Mouse (Mus musculus) spleen, postnatal 0 days (tissue): ENCODE results near the gene Tbc1d22b. TPM values are rescaled to one million over a fixed set of nuclear protein-coding genes. Genes with fewer than 3 reads are reported as not detected.

Experiments
- polyA plus RNA-seq: library from polyadenylated mRNA; unstranded; fragments of >200 nt; fragmentation: Nextera tagmentation; extraction: Ambion mirVana; gene quantifications from 2 replicates; pipeline ENCODE4 v1.2.1, GENCODE M21; 2015

Tbc1d22b gene
- 3.4 and 3.8 TPM in 2 replicates for polyA plus RNA-seq

GRCm38 (mm10) chr17:29549543-29550428 is at the start of gene Tbc1d22b, which contains the start of gene Gm17657:
TSS of gene Tbc1d22b (plus strand) at chr17:29549785.
TSS of gene Gm17657 (minus strand) at chr17:29549638.

DNA sequence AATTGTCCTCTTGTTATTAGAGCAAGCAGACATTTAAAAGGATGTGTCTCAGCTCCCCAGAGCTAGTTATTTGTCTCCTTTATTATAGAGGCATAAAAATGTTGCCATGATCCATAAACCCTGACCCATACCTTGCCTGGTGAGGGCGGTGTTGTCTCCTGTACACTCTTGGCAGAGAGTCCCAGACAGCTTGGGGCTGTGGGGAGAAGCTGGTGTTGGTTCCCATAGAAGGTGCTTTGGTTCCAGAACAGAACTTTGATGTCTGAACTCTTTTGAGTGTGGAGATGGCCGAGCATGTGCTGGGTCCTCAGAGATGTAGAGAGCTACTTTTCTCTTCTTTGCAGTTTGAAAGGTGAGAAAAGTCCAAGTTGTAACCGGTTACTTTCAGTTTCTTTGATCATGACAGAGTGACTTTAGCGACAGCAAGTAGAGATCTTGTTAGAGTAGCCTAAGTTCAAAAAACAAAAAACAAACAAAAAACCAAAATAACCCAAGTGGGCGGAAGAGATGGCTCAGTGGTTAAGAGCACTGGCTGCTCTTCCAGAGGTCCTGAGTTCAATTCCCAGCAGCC is 2.7 kb downstream of the Tbc1d22b start, which contains the start of gene Tmem217:
TSS of gene Tmem217 (minus strand) at position 224 of the 571 bp plus-strand sequence.

DNA sequence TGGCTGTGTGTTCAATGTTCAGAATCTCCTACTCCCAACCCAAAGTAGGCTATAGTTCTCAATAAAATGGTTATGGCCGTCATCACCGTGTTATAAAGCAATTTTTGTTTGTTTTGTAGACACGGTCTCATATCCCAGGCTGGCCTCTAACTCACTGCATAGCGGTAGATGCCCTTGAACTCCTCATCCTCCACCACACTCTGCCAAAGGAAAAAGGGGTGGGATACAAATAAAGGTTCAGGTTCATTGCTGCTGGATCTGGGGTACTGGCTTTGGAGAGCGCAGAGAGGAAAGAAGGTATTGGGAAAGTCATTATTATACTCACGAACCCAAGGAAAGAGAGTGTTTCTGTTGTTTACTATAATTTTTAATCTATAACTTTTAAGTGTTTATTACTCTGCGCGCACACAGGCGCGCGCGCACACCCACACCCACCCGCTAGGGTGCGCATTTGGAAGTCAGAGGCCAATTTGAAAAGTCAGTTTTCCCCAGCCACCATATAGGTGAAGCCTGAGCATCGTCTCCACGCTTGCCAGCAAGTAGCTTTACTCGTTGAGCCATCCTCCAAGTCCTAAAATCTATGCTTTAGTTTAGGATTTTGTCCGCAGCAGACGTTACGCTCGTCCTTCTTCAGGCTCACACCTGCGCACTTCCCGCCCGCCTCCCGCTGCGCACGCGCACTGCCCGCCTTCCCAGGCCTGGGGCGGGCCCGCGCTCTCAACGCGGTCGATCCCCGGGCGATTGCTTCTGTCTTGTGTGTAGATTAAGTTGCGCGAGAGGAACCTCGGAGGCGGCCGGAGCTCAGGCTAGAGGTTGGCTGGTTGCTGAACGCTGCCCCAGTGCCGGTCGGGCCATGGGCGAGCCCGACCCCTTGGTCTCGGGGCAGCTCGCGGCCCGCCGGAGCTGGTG is 64.8 kb downstream of the Tbc1d22b start, which contains the start of the genes Rnf8 and Gm28043:
TSS of gene Rnf8 (plus strand) at position 676 of the 909 bp plus-strand sequence.
TSS of gene Gm28043 (plus strand) at position 762 of the 909 bp plus-strand sequence.

Other genes starting within 250 kb of the Tbc1d22b start
- 7.3 and 12.1 TPM in 2 replicates for gene Pi16, start 232.1 kb upstream of the Tbc1d22b start, polyA plus RNA-seq
- gene Mtch1, start 201.9 kb upstream of the Tbc1d22b start, polyA plus RNA-seq = 104 and 116 TPM in 2 replicates
- 14.4 and 22.9 TPM in 2 replicates for gene Fgd2, start 188.9 kb upstream of the Tbc1d22b start, polyA plus RNA-seq
- 66.6 and 94.8 TPM in 2 replicates for gene Pim1, start 59.0 kb upstream of the Tbc1d22b start, polyA plus RNA-seq
- gene Gm17657, start 147 bp upstream of the Tbc1d22b start, polyA plus RNA-seq = not detected in 2 replicates
- gene Tmem217, start 2.6 kb downstream of the Tbc1d22b start, polyA plus RNA-seq = 0.20 and 0.51 TPM in 2 replicates
- gene Rnf8, start 65.0 kb downstream of the Tbc1d22b start, polyA plus RNA-seq = 44.3 and 50.6 TPM in 2 replicates
- gene Gm28043, start 65.1 kb downstream of the Tbc1d22b start, polyA plus RNA-seq = 1.5 and 1.8 TPM in 2 replicates
- gene Cmtr1, start 110.8 kb downstream of the Tbc1d22b start, polyA plus RNA-seq = 97.3 and 132 TPM in 2 replicates
- gene Ccdc167, start 167.3 kb downstream of the Tbc1d22b start, polyA plus RNA-seq = 8.5 and 9.4 TPM in 2 replicates